13 mouse cellular contexts compared by ENCODE assay signal in the genomic region with DNA sequence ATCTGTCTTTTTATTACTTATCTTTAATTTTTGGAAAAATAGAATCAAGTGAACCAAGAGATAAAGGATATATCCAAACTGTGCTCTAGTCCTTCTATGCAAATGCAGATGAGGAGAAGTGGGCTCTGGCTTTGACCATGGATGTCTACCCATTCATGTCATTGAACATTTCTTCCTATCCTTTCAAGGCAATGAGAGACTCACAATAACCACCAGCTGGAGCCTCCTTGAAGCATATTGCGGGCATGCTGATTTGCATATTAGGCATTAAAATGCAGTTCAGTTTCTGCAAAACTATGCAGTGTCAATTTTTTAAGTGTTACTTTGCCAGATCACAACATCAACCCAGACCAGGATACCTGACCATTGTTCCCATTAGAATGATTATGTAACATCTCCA. TPM values are rescaled to one million over a fixed set of nuclear protein-coding genes. Genes with fewer than 3 reads are reported as not detected.
"Had no signal": no experiment of that assay in that cellular context is flagged by ENCODE, and none has a peak within 500 bp of the region (broad histone marks: within the 10 kb centered on the region; RNA-seq: fewer than 3 reads in every experiment).

No protein-coding gene starts in this region.

- DNase-seq: kidney, adult 2 months; kidney, postnatal 14 days; lung, adult 2 months; lung, postnatal 36 days; right cerebral cortex, postnatal 14 days; thymus, postnatal 4 days had no signal

- H3K4me2 ChIP-seq: kidney, embryonic 15.5 days; liver, embryonic 11.5 days; liver, embryonic 15.5 days had no signal

- ATAC-seq: lung, postnatal 0 days had no signal

- H3K27ac ChIP-seq: kidney, embryonic 15.5 days; limb, embryonic 10.5 days; liver, embryonic 15.5 days; stomach, postnatal 0 days had no signal

- H3K9ac ChIP-seq: kidney, embryonic 15.5 days; liver, embryonic 15.5 days had no signal

- H3K4me3 ChIP-seq: kidney, embryonic 15.5 days; limb, embryonic 10.5 days; liver, embryonic 15.5 days had no signal

- H3K27me3 ChIP-seq: kidney, embryonic 15.5 days; liver, embryonic 15.5 days had no signal

- H3K9me3 ChIP-seq: kidney, embryonic 15.5 days; limb, embryonic 10.5 days; liver, embryonic 15.5 days had no signal

- H3K36me3 ChIP-seq: kidney, embryonic 15.5 days; limb, embryonic 10.5 days; liver, embryonic 15.5 days had no signal

- H3K4me1 ChIP-seq: kidney, embryonic 15.5 days; limb, embryonic 10.5 days; liver, embryonic 15.5 days had no signal

RNA-seq across cellular contexts. Expression of a gene that starts 1.6 kb away (rescaled TPM):
- total RNA-seq: megakaryocyte progenitor cell, adult 5-6 weeks had no signal
- polyA plus RNA-seq: limb, embryonic 10.5 days; liver, embryonic 11.5 days; liver, embryonic 15.5 days had no signal
